20 mouse cellular contexts compared by ENCODE assay signal in the genomic region with DNA sequence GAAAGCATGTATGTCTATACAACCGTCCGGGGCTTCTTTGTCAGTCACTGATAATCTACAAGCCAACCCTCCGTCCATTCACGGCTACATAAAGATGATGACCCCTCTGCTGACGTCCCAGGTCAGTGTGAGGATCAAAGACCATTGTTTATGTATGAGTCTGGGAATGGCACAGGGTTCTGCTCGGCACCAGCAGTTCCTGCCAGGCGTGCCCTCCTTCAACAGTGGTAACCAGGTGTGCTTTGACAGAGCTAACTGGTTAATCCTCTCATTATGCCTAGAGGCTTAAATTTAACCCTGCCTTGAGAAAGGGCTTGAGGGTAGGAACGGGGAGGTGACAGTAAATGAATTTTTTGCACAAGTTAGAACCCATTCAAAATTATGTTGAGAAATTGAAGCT. TPM values are rescaled to one million over a fixed set of nuclear protein-coding genes. Genes with fewer than 3 reads are reported as not detected.
DNase-seq lines count a peak whose midpoint lies in the region; ATAC-seq and TF ChIP-seq lines count a peak whose summit lies in the region.
"Had no signal": no experiment of that assay in that cellular context is flagged by ENCODE, and none has a peak within 500 bp of the region (broad histone marks: within the 10 kb centered on the region; RNA-seq: fewer than 3 reads in every experiment).

No protein-coding gene starts in this region.

- peaks cover 7% of the 10 kb centered on the region for H3K4me1 ChIP-seq in hindbrain, embryonic 12.5 days
- H3K4me1 ChIP-seq in hindbrain, postnatal 0 days (ENCODE audit: insufficient read depth, low read length): peaks cover 2% of the 10 kb centered on the region; the same call in 1 of the 2 replicates
- H3K4me1 ChIP-seq in midbrain, embryonic 12.5 days: peaks cover 9% of the 10 kb centered on the region
- H3K4me1 ChIP-seq in midbrain, postnatal 0 days (ENCODE audit: insufficient read depth, low read length): no peaks in the 10 kb centered on the region
- peaks cover 10% of the 10 kb centered on the region for H3K4me1 ChIP-seq in midbrain, embryonic 14.5 days (ENCODE audit: control insufficient read depth, insufficient read depth, low read length)
- peaks cover 12% of the 10 kb centered on the region for H3K4me1 ChIP-seq in midbrain, embryonic 16.5 days (ENCODE audit: control insufficient read depth, insufficient read depth, low read length)
- H3K4me1 ChIP-seq: embryonic facial prominence, embryonic 13.5 days; heart, embryonic 13.5 days had no signal

- H3K4me2 ChIP-seq in hindbrain, embryonic 12.5 days (replicated peaks): no peak overlapping the region
- H3K4me2 ChIP-seq in hindbrain, postnatal 0 days (ENCODE audit: low read depth, low read length): no peak overlapping the region
- H3K4me2 ChIP-seq in midbrain, embryonic 12.5 days (replicated peaks): no peak overlapping the region
- no peak overlapping the region for H3K4me2 ChIP-seq in midbrain, postnatal 0 days (ENCODE audit: low read depth, low read length, poor library complexity, severe bottlenecking)
- H3K4me2 ChIP-seq in midbrain, embryonic 14.5 days (ENCODE audit: low read length): no peak overlapping the region
- H3K4me2 ChIP-seq in midbrain, embryonic 16.5 days (ENCODE audit: low read length): no peak overlapping the region
- H3K4me2 ChIP-seq: embryonic facial prominence, embryonic 13.5 days; heart, embryonic 13.5 days; hindbrain, embryonic 15.5 days had no signal

- no peak for TF ChIP-seq CTCF in hindbrain, postnatal 0 days (IDR thresholded peaks at IDR 0.05; ENCODE audit: low read depth)
- TF ChIP-seq CTCF in midbrain, postnatal 0 days (IDR thresholded peaks at IDR 0.05): no peak

- no peak for DNase-seq in hindbrain, postnatal 0 days (ENCODE audit: low spot score)
- DNase-seq in midbrain, postnatal 0 days (ENCODE audit: low spot score): no peak
- peak; percentile 18 for DNase-seq in midbrain, embryonic 14.5 days
- no peak for DNase-seq in heart, adult 11 months
- DNase-seq: adrenal gland, adult 2 months; adrenal gland, postnatal 25 days; cerebellum, adult 18-20 months; cerebellum, adult 9-11 months; cerebellum, postnatal 36 days; gastrocnemius, adult 2 months; gastrocnemius, postnatal 25 days; heart, postnatal 36 days had no signal

- no peak overlapping the region for H3K9ac ChIP-seq in hindbrain, embryonic 12.5 days
- no peak overlapping the region for H3K9ac ChIP-seq in hindbrain, postnatal 0 days (replicated peaks; ENCODE audit: low read length)
- no peak overlapping the region for H3K9ac ChIP-seq in midbrain, embryonic 12.5 days (replicated peaks)
- no peak overlapping the region for H3K9ac ChIP-seq in midbrain, postnatal 0 days (replicated peaks; ENCODE audit: low read length, poor library complexity, severe bottlenecking)
- no peak overlapping the region for H3K9ac ChIP-seq in midbrain, embryonic 14.5 days (replicated peaks; ENCODE audit: low read length)
- no peak overlapping the region for H3K9ac ChIP-seq in midbrain, embryonic 16.5 days (ENCODE audit: low read depth, low read length)
- H3K9ac ChIP-seq: embryonic facial prominence, embryonic 13.5 days; heart, embryonic 13.5 days; hindbrain, embryonic 15.5 days had no signal

- H3K27me3 ChIP-seq in hindbrain, embryonic 12.5 days: no peaks in the 10 kb centered on the region
- no peaks in the 10 kb centered on the region for H3K27me3 ChIP-seq in hindbrain, postnatal 0 days (ENCODE audit: insufficient read depth, low read length)
- no peaks in the 10 kb centered on the region for H3K27me3 ChIP-seq in midbrain, embryonic 12.5 days
- H3K27me3 ChIP-seq in midbrain, postnatal 0 days (ENCODE audit: insufficient read depth, low read length): no peaks in the 10 kb centered on the region
- no peaks in the 10 kb centered on the region for H3K27me3 ChIP-seq in midbrain, embryonic 14.5 days (ENCODE audit: control insufficient read depth, insufficient read depth, low read length)
- H3K27me3 ChIP-seq in midbrain, embryonic 16.5 days (ENCODE audit: control insufficient read depth, insufficient read depth, low read depth, low read length): no peaks in the 10 kb centered on the region
- H3K27me3 ChIP-seq: embryonic facial prominence, embryonic 13.5 days; heart, embryonic 13.5 days; hindbrain, embryonic 15.5 days had no signal

- H3K27ac ChIP-seq in hindbrain, embryonic 12.5 days: no peak overlapping the region
- H3K27ac ChIP-seq in hindbrain, postnatal 0 days: no peak overlapping the region
- no peak overlapping the region for H3K27ac ChIP-seq in midbrain, embryonic 12.5 days (replicated peaks)
- H3K27ac ChIP-seq in midbrain, postnatal 0 days (ENCODE audit: low read depth, low read length): no peak overlapping the region
- 0 out of 2 replicates have a peak overlapping the region, but pooled peaks have one; percentile 38 for H3K27ac ChIP-seq in midbrain, embryonic 14.5 days (replicated peaks; ENCODE audit: low read depth, low read length)
- H3K27ac ChIP-seq in midbrain, embryonic 16.5 days (ENCODE audit: low read length): no peak overlapping the region
- H3K27ac ChIP-seq: embryonic facial prominence, embryonic 13.5 days; gastrocnemius, adult 2 months; heart, embryonic 13.5 days; hindbrain, embryonic 15.5 days had no signal

- ATAC-seq in hindbrain, embryonic 12.5 days (ENCODE audit: low FRiP score): 0 out of 2 replicates have a peak, but pooled peaks have one; percentile 19
- ATAC-seq in hindbrain, postnatal 0 days: no peak
- ATAC-seq in midbrain, embryonic 12.5 days (ENCODE audit: low FRiP score, low read depth): peak; percentile 60; the same call in 1 of the 2 replicates
- ATAC-seq in midbrain, postnatal 0 days (ENCODE audit: low FRiP score): no peak
- ATAC-seq in midbrain, embryonic 14.5 days (ENCODE audit: low FRiP score, low TSS enrichment): no peak; the same call in 1 of the 2 replicates
- peak; percentile 53 for ATAC-seq in midbrain, embryonic 16.5 days

- H3K36me3 ChIP-seq in hindbrain, embryonic 12.5 days: no peaks in the 10 kb centered on the region
- no peaks in the 10 kb centered on the region for H3K36me3 ChIP-seq in hindbrain, postnatal 0 days (ENCODE audit: insufficient read depth, low read length)
- no peaks in the 10 kb centered on the region for H3K36me3 ChIP-seq in midbrain, embryonic 12.5 days
- no peaks in the 10 kb centered on the region for H3K36me3 ChIP-seq in midbrain, postnatal 0 days (ENCODE audit: insufficient read depth, low read length)
- H3K36me3 ChIP-seq in midbrain, embryonic 14.5 days (ENCODE audit: control insufficient read depth, insufficient read depth, low read length): no peaks in the 10 kb centered on the region
- H3K36me3 ChIP-seq in midbrain, embryonic 16.5 days (ENCODE audit: control insufficient read depth, insufficient read depth, low read length): no peaks in the 10 kb centered on the region
- H3K36me3 ChIP-seq: embryonic facial prominence, embryonic 13.5 days; heart, embryonic 13.5 days; hindbrain, embryonic 15.5 days had no signal

- H3K4me3 ChIP-seq in hindbrain, embryonic 12.5 days: no peak overlapping the region
- H3K4me3 ChIP-seq in hindbrain, postnatal 0 days (ENCODE audit: low read length): no peak overlapping the region
- no peak overlapping the region for H3K4me3 ChIP-seq in midbrain, embryonic 12.5 days
- no peak overlapping the region for H3K4me3 ChIP-seq in midbrain, postnatal 0 days (ENCODE audit: low read depth, low read length)
- no peak overlapping the region for H3K4me3 ChIP-seq in midbrain, embryonic 14.5 days (replicated peaks; ENCODE audit: low read depth, low read length)
- H3K4me3 ChIP-seq in midbrain, embryonic 16.5 days (ENCODE audit: low read depth, low read length): no peak overlapping the region
- H3K4me3 ChIP-seq: embryonic facial prominence, embryonic 13.5 days; gastrocnemius, adult 2 months; heart, embryonic 13.5 days; hindbrain, embryonic 15.5 days had no signal

- WGBS in hindbrain, embryonic 12.5 days: 37% methylated on average over 8 of the region's 8 CpGs
- WGBS in hindbrain, postnatal 0 days: 39% methylated on average over 8 of the region's 8 CpGs
- 26% methylated on average over 8 of the region's 8 CpGs for WGBS in midbrain, embryonic 12.5 days
- 33% methylated on average over 8 of the region's 8 CpGs for WGBS in midbrain, postnatal 0 days
- 17% methylated on average over 8 of the region's 8 CpGs for WGBS in midbrain, embryonic 14.5 days
- 19% methylated on average over 8 of the region's 8 CpGs for WGBS in midbrain, embryonic 16.5 days

- no peaks in the 10 kb centered on the region for H3K9me3 ChIP-seq in hindbrain, embryonic 12.5 days (replicated peaks)
- no peaks in the 10 kb centered on the region for H3K9me3 ChIP-seq in hindbrain, postnatal 0 days (ENCODE audit: low read length)
- no peaks in the 10 kb centered on the region for H3K9me3 ChIP-seq in midbrain, embryonic 12.5 days
- no peaks in the 10 kb centered on the region for H3K9me3 ChIP-seq in midbrain, postnatal 0 days (ENCODE audit: low read length)
- H3K9me3 ChIP-seq in midbrain, embryonic 14.5 days (ENCODE audit: control insufficient read depth, low read length): no peaks in the 10 kb centered on the region
- no peaks in the 10 kb centered on the region for H3K9me3 ChIP-seq in midbrain, embryonic 16.5 days (replicated peaks; ENCODE audit: control insufficient read depth, low read length, poor library complexity, severe bottlenecking)
- H3K9me3 ChIP-seq: embryonic facial prominence, embryonic 13.5 days; heart, embryonic 13.5 days; hindbrain, embryonic 15.5 days had no signal

RNA-seq across cellular contexts. Expression of a gene that starts 58.2 kb away (rescaled TPM):
- 1.2 and 1.8 TPM in 2 replicates for polyA plus RNA-seq in hindbrain, embryonic 12.5 days (2016; fragmentation: Nextera tagmentation; extraction: Ambion mirVana)
- total RNA-seq in hindbrain, postnatal 0 days (2014; rRNA removed): 0.72 and 0.84 TPM in 2 replicates
- polyA plus RNA-seq in hindbrain, postnatal 0 days (2015; fragmentation: Nextera tagmentation; extraction: Ambion mirVana): 0.69 and 0.87 TPM in 2 replicates
- polyA plus RNA-seq in midbrain, embryonic 12.5 days (2016; fragmentation: Nextera tagmentation; extraction: Ambion mirVana): 0.14 TPM in 1 of 2 replicates, not detected in the other
- total RNA-seq in midbrain, postnatal 0 days (2014; rRNA removed): 0.47 and 5.3 TPM in 2 replicates
- 1.0 and 1.4 TPM in 2 replicates for polyA plus RNA-seq in midbrain, postnatal 0 days (2015; fragmentation: Nextera tagmentation; extraction: Ambion mirVana)
- polyA plus RNA-seq in midbrain, embryonic 14.5 days (2014; fragmentation: Nextera tagmentation; extraction: Ambion mirVana): 0.45 and 0.66 TPM in 2 replicates
- 1.2 and 1.8 TPM in 2 replicates for polyA plus RNA-seq in midbrain, embryonic 16.5 days (2015; fragmentation: Nextera tagmentation; extraction: Ambion mirVana)
- total RNA-seq: adrenal gland, adult 2 months; adrenal gland, postnatal 25 days; gastrocnemius, adult 2 months; gastrocnemius, postnatal 25 days; granulocyte monocyte progenitor cell, adult 5-6 weeks; heart, postnatal 36 days had no signal
- polyA plus RNA-seq: adrenal gland, adult 2 months; embryonic facial prominence, embryonic 13.5 days; heart, embryonic 13.5 days; intestine, embryonic 14.5 days had no signal

Comparison
In these comparisons a context has a peak if more than half of its experiments do, and no peak if none do; other contexts are left out.
1. ATAC-seq: peak in hindbrain, embryonic 12.5 days (single experiment), midbrain, embryonic 12.5 days (single experiment) and midbrain, embryonic 16.5 days (single experiment); none in hindbrain, postnatal 0 days (single experiment), midbrain, postnatal 0 days (single experiment) and midbrain, embryonic 14.5 days (single experiment).